Mouse (Mus musculus): ENCODE data around the gene Pde9a. TPM values are rescaled to one million over a fixed set of nuclear protein-coding genes. Genes with fewer than 3 reads are reported as not detected.

The Pde9a gene
- total and polyA plus RNA-seq, 3 experiments: 0.56 TPM; not detected in 2

GRCm38 (mm10) chr17:31479108-31479844 lies 93.3 kb downstream of the Pde9a start:
- H3K4me1 ChIP-seq (ENCODE audit: control insufficient read depth in 1 of 2, insufficient read depth in 2 of 2, low read length in 2 of 2): peaks cover 0 to 3% of the 10 kb centered on the region in 2 experiments; a peak in 1 of 4 replicates
- no peaks in the 10 kb centered on the region for H3K79me2 ChIP-seq (ENCODE audit: control insufficient read depth, insufficient read depth, low read length, poor library complexity)
- no peak for TF ChIP-seq TBP (IDR thresholded peaks at IDR 0.05; ENCODE audit: low read depth, low read length)
- no peak for TF ChIP-seq GATA1 (IDR thresholded peaks at IDR 0.05; ENCODE audit: low read depth, low read length)
- no peak for TF ChIP-seq POLR2A (IDR thresholded peaks at IDR 0.05; ENCODE audit: control insufficient read depth in 1 of 2, insufficient read depth in 1 of 2, low read depth in 1 of 2, low read length in 2 of 2, poor library complexity in 1 of 2)
- H3K9ac ChIP-seq (ENCODE audit: control insufficient read depth, low read depth, low read length, poor library complexity, severe bottlenecking): no peak overlapping the region
- H3K27ac ChIP-seq (ENCODE audit: control insufficient read depth, low read depth, low read length): no peak overlapping the region
- H3K4me3 ChIP-seq (ENCODE audit: control insufficient read depth in 1 of 2, insufficient read depth in 1 of 2, low read depth in 2 of 2, low read length in 2 of 2): no peak overlapping the region
- peaks cover 10 to 13% of the 10 kb centered on the region in 2 experiments for H3K27me3 ChIP-seq (ENCODE audit: control insufficient read depth in 1 of 2, insufficient read depth in 2 of 2, low read length in 2 of 2)
- H3K36me3 ChIP-seq (ENCODE audit: control insufficient read depth in 1 of 2, insufficient read depth in 2 of 2, low read length in 2 of 2): no peaks in the 10 kb centered on the region; a peak in 1 of 4 replicates
- no peaks in the 10 kb centered on the region for H3K9me3 ChIP-seq (replicated peaks; ENCODE audit: insufficient read depth, low read length)
- DNase-seq (ENCODE audit: low read depth, low spot score): no peak

GRCm38 (mm10) chr17:31486616-31487198 lies 100.7 kb downstream of the Pde9a start:
- Histone ChIP-seq H3K36me3 (ENCODE audit: control insufficient read depth in 1 of 2, insufficient read depth in 2 of 2, low read length in 2 of 2) (no peaks in the 10 kb centered on the region), H3K27me3 (ENCODE audit: control insufficient read depth in 1 of 2, insufficient read depth in 2 of 2, low read length in 2 of 2) (peaks cover 12 to 13% of the 10 kb centered on the region in 2 experiments), H3K9me3 (replicated peaks; ENCODE audit: insufficient read depth, low read length) (no peaks in the 10 kb centered on the region), H3K79me2 (ENCODE audit: control insufficient read depth, insufficient read depth, low read length, poor library complexity) (no peaks in the 10 kb centered on the region), H3K9ac (ENCODE audit: control insufficient read depth, low read depth, low read length, poor library complexity, severe bottlenecking) (no peak overlapping the region), H3K27ac (ENCODE audit: control insufficient read depth, low read depth, low read length) (no peak overlapping the region), H3K4me3 (ENCODE audit: control insufficient read depth in 1 of 2, insufficient read depth in 1 of 2, low read depth in 2 of 2, low read length in 2 of 2) (no peak overlapping the region), H3K4me1 (ENCODE audit: control insufficient read depth in 1 of 2, insufficient read depth in 2 of 2, low read length in 2 of 2) (no peaks in the 10 kb centered on the region)
- TF ChIP-seq MAFK (IDR thresholded peaks at IDR 0.05; ENCODE audit: borderline replicate concordance, low read depth, low read length): no peak
- no peak for TF ChIP-seq USF2 (IDR thresholded peaks at IDR 0.05; ENCODE audit: borderline replicate concordance in 1 of 2, insufficient read depth in 1 of 2, low read depth in 1 of 2, low read length in 2 of 2)
- no peak for TF ChIP-seq MAX (IDR thresholded peaks at IDR 0.05; ENCODE audit: low read length)
- TF ChIP-seq GABPA (IDR thresholded peaks at IDR 0.05; ENCODE audit: low read depth, low read length): no peak
- TF ChIP-seq MYC (IDR thresholded peaks at IDR 0.05; ENCODE audit: low read depth, low read length): no peak
- no peak for TF ChIP-seq MAZ (IDR thresholded peaks at IDR 0.05; ENCODE audit: low read depth, low read length)
- no peak for TF ChIP-seq RAD21 (IDR thresholded peaks at IDR 0.05; ENCODE audit: low read depth, low read length)
- no peak for DNase-seq (ENCODE audit: low read depth, low spot score)

GRCm38 (mm10) chr17:31487433-31488060 lies 101.5 kb downstream of the Pde9a start:
- Histone ChIP-seq H3K4me3 (ENCODE audit: control insufficient read depth in 1 of 2, insufficient read depth in 1 of 2, low read depth in 2 of 2, low read length in 2 of 2) (no peak overlapping the region), H3K9ac (ENCODE audit: control insufficient read depth, low read depth, low read length, poor library complexity, severe bottlenecking) (no peak overlapping the region), H3K4me1 (ENCODE audit: control insufficient read depth in 1 of 2, insufficient read depth in 2 of 2, low read length in 2 of 2) (no peaks in the 10 kb centered on the region), H3K36me3 (ENCODE audit: control insufficient read depth in 1 of 2, insufficient read depth in 2 of 2, low read length in 2 of 2) (no peaks in the 10 kb centered on the region), H3K9me3 (replicated peaks; ENCODE audit: insufficient read depth, low read length) (no peaks in the 10 kb centered on the region), H3K79me2 (ENCODE audit: control insufficient read depth, insufficient read depth, low read length, poor library complexity) (no peaks in the 10 kb centered on the region), H3K27me3 (ENCODE audit: control insufficient read depth in 1 of 2, insufficient read depth in 2 of 2, low read length in 2 of 2) (peaks cover 6 to 7% of the 10 kb centered on the region in 2 experiments), H3K27ac (ENCODE audit: control insufficient read depth, low read depth, low read length) (no peak overlapping the region)
- DNase-seq (ENCODE audit: low read depth, low spot score): no peak
- TF ChIP-seq NRF1 (IDR thresholded peaks at IDR 0.05; ENCODE audit: insufficient read depth, low read depth, low read length, poor library complexity, severe bottlenecking) (no peak), USF2 (IDR thresholded peaks at IDR 0.05; ENCODE audit: borderline replicate concordance in 1 of 2, insufficient read depth in 1 of 2, low read depth in 1 of 2, low read length in 2 of 2) (no peak), EP300 (IDR thresholded peaks at IDR 0.05; ENCODE audit: low read depth in 1 of 2, low read length in 2 of 2) (no peak), JUND (IDR thresholded peaks at IDR 0.05; ENCODE audit: low read depth, low read length) (no peak), POLR2AphosphoS2 (IDR thresholded peaks at IDR 0.05; ENCODE audit: low read length) (no peak), ZMIZ1 (IDR thresholded peaks at IDR 0.05; ENCODE audit: low read depth, low read length) (no peak)
